Mouse (Mus musculus) testis, adult 2 months (tissue): ENCODE measurements around the gene Gm38100.

Experiments
- CTCF ChIP-seq: fragments of 200-500 bp; IDR thresholded peaks from 2 replicates; pipeline ENCODE4 v1.5.1; 2012; ENCODE audit warnings: low read depth, mild to moderate bottlenecking, inconsistent platforms, low read length, moderate library complexity; ENCODE audit not compliant: control insufficient read depth, insufficient read depth, insufficient replicate concordance
- POLR2A ChIP-seq: fragments of 200-500 bp; IDR thresholded peaks from 2 replicates; pipeline ENCODE4 v1.6.1; 2012; ENCODE audit warnings: low read depth, mild to moderate bottlenecking, inconsistent platforms, low read length, moderate library complexity; ENCODE audit not compliant: control insufficient read depth

DNA sequence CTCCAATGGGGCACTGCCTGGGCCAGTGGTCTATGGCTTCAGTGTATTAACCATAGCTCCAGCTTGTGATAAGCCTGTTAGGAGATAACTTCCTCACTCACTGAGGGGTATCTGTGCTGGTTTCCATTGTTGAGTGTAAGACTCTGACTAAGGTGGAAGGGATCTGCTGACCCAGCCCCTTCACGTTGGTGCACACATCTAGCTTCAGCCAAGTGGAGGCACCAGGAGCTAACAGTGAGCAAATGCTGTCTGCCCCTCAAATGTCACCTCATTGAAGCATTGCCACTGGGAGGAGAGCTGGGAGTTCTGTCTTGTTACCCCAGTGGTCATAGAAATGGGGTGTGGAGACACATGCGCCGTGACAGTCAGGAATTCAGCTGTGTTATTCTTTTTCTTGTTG, 18.6 kb downstream of the Gm38100 start:
- TF ChIP-seq CTCF (no peak), POLR2A (no peak)
